Mouse (Mus musculus) liver, embryonic 12.5 days (tissue): ENCODE measurements at regions not wholly inside any gene's neighbourhood (a gene's known extent, or its start where the extent isn't known, plus 50 kb on each side); places are given as distances from the start of the nearest gene placed in this dataset.

Experiments used
- ATAC-seq: fragments of 200-750 bp; cut with Nextera tagmentation; 2 replicates; pipeline ENCODE4 v1.8.0; 2017; ENCODE audit warnings: moderate number of reproducible peaks, mild to moderate bottlenecking, moderate library complexity
- H3K27ac ChIP-seq: fragments of 300-500 bp; sonication (generic); 2 replicates; pipeline ENCODE4 v1.5.1; 2016; ENCODE audit warnings: mild to moderate bottlenecking
- H3K27me3 ChIP-seq: fragments of 300-500 bp; sonication (generic); replicated peaks from 2 replicates; pipeline ENCODE4 v1.6.1; 2016; ENCODE audit warnings: mild to moderate bottlenecking, moderate library complexity
- H3K36me3 ChIP-seq: fragments of 300-500 bp; sonication (generic); 2 replicates; pipeline ENCODE4 v1.6.1; 2016; ENCODE audit warnings: mild to moderate bottlenecking, moderate library complexity
- H3K4me1 ChIP-seq: fragments of 300-500 bp; sonication (generic); 2 replicates; pipeline ENCODE4 v1.6.1; 2016
- H3K4me2 ChIP-seq: fragments of 300-500 bp; sonication (generic); 2 replicates; pipeline ENCODE4 v1.6.1; 2016; ENCODE audit warnings: mild to moderate bottlenecking, moderate library complexity
- H3K4me3 ChIP-seq: fragments of 300-500 bp; sonication (generic); 2 replicates; pipeline ENCODE4 v1.5.1; 2016; ENCODE audit warnings: mild to moderate bottlenecking, moderate library complexity
- H3K9ac ChIP-seq: fragments of 300-500 bp; sonication (generic); 2 replicates; pipeline ENCODE4 v1.6.1; 2016; ENCODE audit warnings: mild to moderate bottlenecking, moderate library complexity
- H3K9me3 ChIP-seq: fragments of 300-500 bp; sonication (generic); replicated peaks from 2 replicates; pipeline ENCODE4 v1.6.1; 2016; ENCODE audit warnings: mild to moderate bottlenecking, moderate library complexity
- WGBS: fragments of 180-500 bp; shearing (Covaris S2); methylation state at CpG from one replicate; pipeline ENCODE4 v1.1.7; 2016; ENCODE audit not compliant: insufficient replicate concordance; 5-methylcytosine and 5-hydroxymethylcytosine counted together

- Histone ChIP-seq H3K4me1 (no peaks in the 10 kb centered on the region), H3K9ac (no peak overlapping the region), H3K4me3 (no peak overlapping the region), H3K27ac (no peak overlapping the region), H3K4me2 (no peak overlapping the region), H3K9me3 (no peaks in the 10 kb centered on the region), H3K27me3 (no peaks in the 10 kb centered on the region), H3K36me3 (no peaks in the 10 kb centered on the region)
- no peak for ATAC-seq
- 73% methylated on average over 4 of the region's 4 CpGs for WGBS
Measured at GRCm38 (mm10) chr3:147041201-147041600, 189.0 kb downstream of the Ttll7 start.

GRCm38 (mm10) chr3:147042911-147043310 lies 190.7 kb downstream of the Ttll7 start:
- H3K27me3 ChIP-seq = no peaks in the 10 kb centered on the region
- no peaks in the 10 kb centered on the region for H3K4me1 ChIP-seq
- H3K27ac ChIP-seq = no peak overlapping the region
- ATAC-seq = no peak
- no peaks in the 10 kb centered on the region for H3K9me3 ChIP-seq
- H3K9ac ChIP-seq = no peak overlapping the region
- 56% methylated on average over 3 of the region's 3 CpGs for WGBS
- H3K4me2 ChIP-seq = no peak overlapping the region
- H3K36me3 ChIP-seq = no peaks in the 10 kb centered on the region
- H3K4me3 ChIP-seq = no peak overlapping the region

GRCm38 (mm10) chr3:147046634-147047033 lies 194.5 kb downstream of the Ttll7 start:
- WGBS = 46% methylated on average over 2 of the region's 2 CpGs
- H3K4me1 ChIP-seq = no peaks in the 10 kb centered on the region
- no peak overlapping the region for H3K27ac ChIP-seq
- H3K27me3 ChIP-seq = no peaks in the 10 kb centered on the region
- H3K9ac ChIP-seq = no peak overlapping the region
- ATAC-seq = no peak
- no peak overlapping the region for H3K4me3 ChIP-seq
- no peaks in the 10 kb centered on the region for H3K36me3 ChIP-seq
- no peak overlapping the region for H3K4me2 ChIP-seq
- no peaks in the 10 kb centered on the region for H3K9me3 ChIP-seq

- Histone ChIP-seq H3K4me1 (no peaks in the 10 kb centered on the region), H3K36me3 (no peaks in the 10 kb centered on the region), H3K9me3 (no peaks in the 10 kb centered on the region), H3K4me2 (no peak overlapping the region), H3K9ac (no peak overlapping the region), H3K27me3 (no peaks in the 10 kb centered on the region), H3K27ac (no peak overlapping the region), H3K4me3 (no peak overlapping the region)
- WGBS = 60% methylated on average over 8 of the region's 8 CpGs
- ATAC-seq = no peak
Measured at GRCm38 (mm10) chr3:147054157-147054838, 202.1 kb downstream of the Ttll7 start.

- WGBS = 63% methylated on average over 3 of the region's 3 CpGs
- Histone ChIP-seq H3K27ac (no peak overlapping the region), H3K4me2 (no peak overlapping the region), H3K4me3 (no peak overlapping the region), H3K9ac (no peak overlapping the region), H3K27me3 (no peaks in the 10 kb centered on the region), H3K36me3 (no peaks in the 10 kb centered on the region), H3K4me1 (no peaks in the 10 kb centered on the region), H3K9me3 (no peaks in the 10 kb centered on the region)
- ATAC-seq = no peak
Measured at GRCm38 (mm10) chr3:147057874-147058273, 205.7 kb downstream of the Ttll7 start.

- no peak for ATAC-seq
- no peaks in the 10 kb centered on the region for H3K4me1 ChIP-seq
- no peak overlapping the region for H3K4me2 ChIP-seq
- no peaks in the 10 kb centered on the region for H3K36me3 ChIP-seq
- WGBS = 71% methylated on average over 8 of the region's 8 CpGs
- no peak overlapping the region for H3K27ac ChIP-seq
- no peaks in the 10 kb centered on the region for H3K9me3 ChIP-seq
- H3K27me3 ChIP-seq = no peaks in the 10 kb centered on the region
- H3K9ac ChIP-seq = no peak overlapping the region
- H3K4me3 ChIP-seq = no peak overlapping the region
Measured at GRCm38 (mm10) chr3:147060659-147061058, 208.5 kb downstream of the Ttll7 start.

GRCm38 (mm10) chr3:147062451-147062850 lies 210.3 kb downstream of the Ttll7 start:
- Histone ChIP-seq H3K9ac (no peak overlapping the region), H3K36me3 (no peaks in the 10 kb centered on the region), H3K27me3 (no peaks in the 10 kb centered on the region), H3K9me3 (no peaks in the 10 kb centered on the region), H3K4me2 (no peak overlapping the region), H3K4me3 (no peak overlapping the region), H3K4me1 (no peaks in the 10 kb centered on the region), H3K27ac (no peak overlapping the region)
- no peak for ATAC-seq
- 62% methylated on average over 7 of the region's 7 CpGs for WGBS

GRCm38 (mm10) chr3:147063578-147064442 lies 211.6 kb downstream of the Ttll7 start:
- H3K4me1 ChIP-seq = no peaks in the 10 kb centered on the region
- no peaks in the 10 kb centered on the region for H3K36me3 ChIP-seq
- no peaks in the 10 kb centered on the region for H3K9me3 ChIP-seq
- no peaks in the 10 kb centered on the region for H3K27me3 ChIP-seq
- H3K4me3 ChIP-seq = no peak overlapping the region
- no peak overlapping the region for H3K9ac ChIP-seq
- ATAC-seq = no peak
- no peak overlapping the region for H3K4me2 ChIP-seq
- H3K27ac ChIP-seq = no peak overlapping the region
- 67% methylated on average over 16 of the region's 16 CpGs for WGBS

- H3K27ac ChIP-seq = no peak overlapping the region
- H3K9me3 ChIP-seq = no peaks in the 10 kb centered on the region
- no peak for ATAC-seq
- H3K4me1 ChIP-seq = no peaks in the 10 kb centered on the region
- no peaks in the 10 kb centered on the region for H3K36me3 ChIP-seq
- no peak overlapping the region for H3K9ac ChIP-seq
- H3K27me3 ChIP-seq = no peaks in the 10 kb centered on the region
- H3K4me2 ChIP-seq = no peak overlapping the region
- no peak overlapping the region for H3K4me3 ChIP-seq
- 39% methylated on average over 3 of the region's 3 CpGs for WGBS
Measured at GRCm38 (mm10) chr3:147064443-147064868, 212.3 kb downstream of the Ttll7 start.

- Histone ChIP-seq H3K4me1 (no peaks in the 10 kb centered on the region), H3K9me3 (no peaks in the 10 kb centered on the region), H3K4me2 (no peak overlapping the region), H3K27ac (no peak overlapping the region), H3K27me3 (no peaks in the 10 kb centered on the region), H3K36me3 (no peaks in the 10 kb centered on the region), H3K4me3 (no peak overlapping the region), H3K9ac (no peak overlapping the region)
- no peak for ATAC-seq
- WGBS = 67% methylated on average over 2 of the region's 2 CpGs
Measured at GRCm38 (mm10) chr3:147070972-147071371, 218.8 kb downstream of the Ttll7 start.

- Histone ChIP-seq H3K27me3 (no peaks in the 10 kb centered on the region), H3K36me3 (no peaks in the 10 kb centered on the region), H3K9ac (no peak overlapping the region), H3K4me3 (no peak overlapping the region), H3K4me2 (no peak overlapping the region), H3K4me1 (no peaks in the 10 kb centered on the region), H3K9me3 (no peaks in the 10 kb centered on the region), H3K27ac (no peak overlapping the region)
- WGBS = 79% methylated on average over 3 of the region's 3 CpGs
- no peak for ATAC-seq
Measured at GRCm38 (mm10) chr3:147080197-147080596, 228.0 kb downstream of the Ttll7 start.

- Histone ChIP-seq H3K36me3 (no peaks in the 10 kb centered on the region), H3K27ac (no peak overlapping the region), H3K4me3 (no peak overlapping the region), H3K9ac (no peak overlapping the region), H3K27me3 (no peaks in the 10 kb centered on the region), H3K9me3 (no peaks in the 10 kb centered on the region), H3K4me1 (no peaks in the 10 kb centered on the region), H3K4me2 (no peak overlapping the region)
- WGBS = 73% methylated on average over 4 of the region's 4 CpGs
- ATAC-seq = no peak
Measured at GRCm38 (mm10) chr3:147080768-147081448, 228.7 kb downstream of the Ttll7 start.
